Mouse (Mus musculus) bone marrow, adult 2 months (tissue): ENCODE data around the gene Rhox3a.
"Not testable (repeated sequence)": the region's sequence is repeated elsewhere in the genome, so short reads cannot be mapped to it uniquely, and the experiment has no call there.

Experiments used
- CTCF ChIP-seq: fragments of 200-500 bp; IDR thresholded peaks from 2 replicates; pipeline ENCODE4 v1.5.1; 2011; ENCODE audit warnings: low read length, control low read depth; ENCODE audit not compliant: control insufficient read depth, insufficient read depth
- POLR2A ChIP-seq: fragments of 200-500 bp; IDR thresholded peaks from 2 replicates; pipeline ENCODE4 v1.6.1; 2011; ENCODE audit warnings: low read depth, mild to moderate bottlenecking, control low read depth, low read length, borderline replicate concordance; ENCODE audit not compliant: control insufficient read depth

GRCm38 (mm10) chrX:37265038-37265437 lies 15.3 kb downstream of the Rhox3a start, which contains the start of gene Rhox4a:
- TF ChIP-seq CTCF, POLR2A: not testable (repeated sequence)
